In the genomic region with DNA sequence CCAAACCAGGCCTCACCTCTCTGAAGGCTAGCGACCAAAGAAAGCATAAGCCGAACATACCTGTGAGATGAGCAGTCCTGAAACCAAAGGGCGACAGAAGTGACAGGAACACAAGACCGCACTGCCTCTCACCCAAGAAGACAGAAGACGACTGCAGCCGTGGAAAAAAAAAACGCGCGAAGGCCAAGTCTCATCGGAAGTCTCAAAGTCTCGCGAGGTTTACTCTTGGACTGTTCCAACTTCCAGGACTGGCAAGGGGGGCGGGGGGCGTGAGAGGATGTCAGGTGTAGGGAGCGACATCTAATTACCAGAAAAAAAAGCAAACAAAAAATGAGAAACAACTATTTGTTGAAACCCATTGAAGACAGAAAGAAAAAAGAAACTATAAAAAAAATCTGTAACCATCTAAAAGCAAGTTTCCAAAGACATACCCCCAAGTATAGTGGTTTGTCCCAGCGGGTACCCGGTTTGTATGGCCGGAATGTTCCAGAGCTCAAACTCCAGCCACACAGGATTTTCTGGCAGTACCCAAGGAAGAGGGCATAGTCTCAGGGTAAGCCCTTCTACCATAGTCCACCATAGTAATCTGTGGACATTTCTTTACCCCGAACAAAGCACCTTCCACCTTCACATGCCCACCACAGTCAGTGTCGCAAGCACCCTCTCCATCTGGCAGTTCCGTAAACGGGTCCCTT, we compare ENCODE assay signal across 27 mouse cellular contexts. TPM values are rescaled to one million over a fixed set of nuclear protein-coding genes. Genes with fewer than 3 reads are reported as not detected.
"Had no signal": no experiment of that assay in that cellular context is flagged by ENCODE, and none has a peak within 500 bp of the region (broad histone marks: within the 10 kb centered on the region; RNA-seq: fewer than 3 reads in every experiment).

A gene (minus strand): TSS at position 122 of the 695 bp plus-strand sequence.

- H3K4me3 ChIP-seq: midbrain, embryonic 10.5 days; midbrain, embryonic 12.5 days; myocyte; neural tube, embryonic 13.5 days; neural tube, embryonic 15.5 days; stomach, embryonic 15.5 days had no signal

- H3K27me3 ChIP-seq: stomach, embryonic 15.5 days had no signal

- H3K27ac ChIP-seq: liver, embryonic 14.5 days; midbrain, embryonic 10.5 days; midbrain, embryonic 12.5 days; neural tube, embryonic 13.5 days; neural tube, embryonic 15.5 days; stomach, embryonic 15.5 days; stomach, postnatal 0 days had no signal

- ATAC-seq: midbrain, embryonic 16.5 days had no signal

- H3K36me3 ChIP-seq: midbrain, embryonic 10.5 days; midbrain, embryonic 12.5 days; neural tube, embryonic 13.5 days; neural tube, embryonic 15.5 days; stomach, embryonic 15.5 days had no signal

- DNase-seq: lung, adult 18-20 months; lung, embryonic 14.5 days; lung, postnatal 10 days; lung, postnatal 4 days; midbrain, embryonic 14.5 days; retina, postnatal 1 day; right cerebral cortex, adult 18-20 months; right cerebral cortex, postnatal 25 days; thymus, adult 18-20 months; thymus, postnatal 14 days; thymus, postnatal 36 days had no signal

- H3K4me2 ChIP-seq: lung, embryonic 14.5 days; midbrain, embryonic 12.5 days; neural tube, embryonic 13.5 days; neural tube, embryonic 15.5 days; stomach, embryonic 15.5 days had no signal

- H3K9ac ChIP-seq: liver, embryonic 14.5 days; lung, embryonic 14.5 days; midbrain, embryonic 12.5 days; neural tube, embryonic 13.5 days; neural tube, embryonic 15.5 days; stomach, embryonic 15.5 days had no signal

- H3K9me3 ChIP-seq: midbrain, embryonic 10.5 days; midbrain, embryonic 12.5 days; neural tube, embryonic 13.5 days; neural tube, embryonic 15.5 days; stomach, embryonic 15.5 days had no signal

- H3K4me1 ChIP-seq: midbrain, embryonic 10.5 days; midbrain, embryonic 12.5 days; neural tube, embryonic 13.5 days; neural tube, embryonic 15.5 days; stomach, embryonic 15.5 days had no signal

RNA-seq across cellular contexts. Expression of the gene that starts here (rescaled TPM):
- total RNA-seq: megakaryocyte, adult 5-6 weeks; megakaryocyte-erythroid progenitor cell, adult 5-6 weeks had no signal
- polyA plus RNA-seq: liver, embryonic 14.5 days; liver, embryonic 16.5 days; lung, embryonic 14.5 days; lung, embryonic 16.5 days; midbrain, embryonic 10.5 days; midbrain, embryonic 12.5 days; midbrain, embryonic 14.5 days; midbrain, embryonic 16.5 days; myocyte; neural tube, embryonic 11.5 days; neural tube, embryonic 13.5 days; neural tube, embryonic 15.5 days; spleen, adult 2 months; stomach, embryonic 15.5 days; stomach, postnatal 0 days; thymus, postnatal 0 days had no signal
